Mouse (Mus musculus): ENCODE measurements around the gene Rtp3. TPM values are rescaled to one million over a fixed set of nuclear protein-coding genes. Genes with fewer than 3 reads are reported as not detected.

Rtp3 gene
- polyA plus RNA-seq, 1 experiment from 2014 or later, result not detected

DNA sequence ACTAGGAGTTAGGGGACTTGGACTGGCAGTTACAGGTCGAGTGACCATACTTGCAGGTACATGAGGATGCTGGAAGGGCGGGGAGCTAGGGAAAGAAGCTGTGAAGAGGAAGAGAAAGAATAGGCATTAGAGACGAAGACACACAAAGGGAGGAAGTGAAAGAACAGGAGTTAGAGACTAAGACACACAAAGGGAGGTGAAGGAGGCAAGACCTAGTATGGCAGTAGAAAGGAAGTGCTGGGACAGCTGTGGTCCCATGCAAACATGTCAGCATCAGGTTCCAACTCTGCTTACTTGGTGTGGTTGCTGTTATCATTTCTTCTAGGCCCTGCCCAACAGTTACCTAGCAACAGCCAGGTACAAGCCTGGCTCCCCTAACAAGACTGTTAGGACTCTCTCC is 19.4 kb upstream of the Rtp3 start:
- Histone ChIP-seq H3K27me3 (ENCODE audit: control insufficient read depth, insufficient read depth, low read length) (no peaks in the 10 kb centered on the region; the same call in 1 of the 2 replicates), H3K9ac (ENCODE audit: low read length) (no peak overlapping the region), H3K27ac (replicated peaks in 1 of 2; ENCODE audit: control insufficient read depth in 1 of 2, insufficient read depth in 1 of 2, low read depth in 2 of 2, low read length in 2 of 2) (no peak overlapping the region), H3K4me3 (ENCODE audit: control insufficient read depth in 1 of 2, insufficient read depth in 1 of 2, low read depth in 1 of 2, low read length in 2 of 2) (no peak overlapping the region), H3K9me3 (ENCODE audit: control insufficient read depth, low read length) (no peaks in the 10 kb centered on the region), H3K4me2 (ENCODE audit: low read length) (no peak overlapping the region), H3K36me3 (ENCODE audit: control insufficient read depth, insufficient read depth, low read length) (no peaks in the 10 kb centered on the region), H3K4me1 (ENCODE audit: control insufficient read depth in 2 of 2, insufficient read depth in 2 of 2, low read length in 2 of 2) (peaks cover 4 to 7% of the 10 kb centered on the region in 2 experiments; a peak in 2 of 4 replicates)
- WGBS, result 66% methylated on average over 3 of the region's 3 CpGs
- ATAC-seq (ENCODE audit: insufficient number of reproducible peaks, insufficient read depth, low FRiP score, low read depth), result no peak

DNA sequence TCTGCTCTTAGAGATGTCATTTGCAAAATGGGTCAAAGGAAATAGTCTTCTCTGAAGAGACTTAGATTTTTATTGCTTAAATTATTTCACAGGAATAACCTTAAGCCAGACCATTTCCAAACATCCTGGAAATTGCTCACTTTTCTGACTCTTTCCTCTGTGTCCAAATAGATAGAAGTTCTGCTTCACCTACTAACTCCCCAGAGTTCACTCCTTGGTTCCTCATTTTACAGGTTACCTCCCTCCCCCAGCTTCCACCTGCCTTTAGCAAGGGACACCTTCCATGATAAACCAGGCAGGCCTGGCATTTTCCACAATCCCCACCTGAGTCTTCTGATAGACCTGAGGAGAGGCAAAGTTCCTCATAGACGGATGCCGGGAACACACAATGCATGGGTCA is 16.2 kb upstream of the Rtp3 start:
- no peak for ATAC-seq (ENCODE audit: insufficient number of reproducible peaks, insufficient read depth, low FRiP score, low read depth)
- H3K4me3 ChIP-seq (ENCODE audit: control insufficient read depth in 1 of 2, insufficient read depth in 1 of 2, low read depth in 1 of 2, low read length in 2 of 2), result no peak overlapping the region
- H3K27me3 ChIP-seq (ENCODE audit: control insufficient read depth, insufficient read depth, low read length), result no peaks in the 10 kb centered on the region; the same call in 1 of the 2 replicates
- H3K4me1 ChIP-seq (ENCODE audit: control insufficient read depth in 2 of 2, insufficient read depth in 2 of 2, low read length in 2 of 2), result no peaks in the 10 kb centered on the region; a peak in 1 of 4 replicates
- H3K4me2 ChIP-seq (ENCODE audit: low read length), result no peak overlapping the region
- no peaks in the 10 kb centered on the region for H3K9me3 ChIP-seq (ENCODE audit: control insufficient read depth, low read length)
- no peaks in the 10 kb centered on the region for H3K36me3 ChIP-seq (ENCODE audit: control insufficient read depth, insufficient read depth, low read length)
- 89% methylated on average over 2 of the region's 2 CpGs for WGBS
- H3K9ac ChIP-seq (ENCODE audit: low read length), result no peak overlapping the region
- no peak overlapping the region for H3K27ac ChIP-seq (replicated peaks in 1 of 2; ENCODE audit: control insufficient read depth in 1 of 2, insufficient read depth in 1 of 2, low read depth in 2 of 2, low read length in 2 of 2)

DNA sequence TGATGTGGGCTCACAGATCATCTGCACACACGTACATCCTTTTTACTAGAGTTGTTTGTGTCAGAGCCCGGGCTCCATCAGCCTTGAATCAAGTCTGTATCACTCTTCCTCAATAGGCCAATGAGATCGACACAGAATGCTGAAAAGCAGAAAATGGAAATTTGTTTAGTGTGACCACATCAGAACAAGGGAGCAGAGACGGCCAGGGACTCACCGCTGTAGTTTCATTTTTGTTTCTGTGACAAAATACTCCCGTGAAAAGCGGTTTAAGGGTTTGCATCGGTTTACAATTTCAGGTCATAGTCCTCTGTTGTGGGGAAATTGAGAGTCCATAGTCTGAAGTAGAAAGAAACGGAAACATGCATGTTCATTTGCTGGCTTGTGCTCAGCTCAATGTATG is 12.9 kb upstream of the Rtp3 start:
- peaks cover 3 to 4% of the 10 kb centered on the region in 2 experiments; a peak in 3 of 4 replicates for H3K4me1 ChIP-seq (ENCODE audit: control insufficient read depth in 2 of 2, insufficient read depth in 2 of 2, low read length in 2 of 2)
- no peak overlapping the region for H3K9ac ChIP-seq (ENCODE audit: low read length)
- 89% methylated on average over 9 of the region's 9 CpGs for WGBS
- H3K4me2 ChIP-seq (ENCODE audit: low read length), result no peak overlapping the region
- ATAC-seq (ENCODE audit: insufficient number of reproducible peaks, insufficient read depth, low FRiP score, low read depth), result no peak
- H3K27ac ChIP-seq (replicated peaks in 1 of 2; ENCODE audit: control insufficient read depth in 1 of 2, insufficient read depth in 1 of 2, low read depth in 2 of 2, low read length in 2 of 2), result no peak overlapping the region
- H3K4me3 ChIP-seq (ENCODE audit: control insufficient read depth in 1 of 2, insufficient read depth in 1 of 2, low read depth in 1 of 2, low read length in 2 of 2), result no peak overlapping the region
- H3K36me3 ChIP-seq (ENCODE audit: control insufficient read depth, insufficient read depth, low read length), result no peaks in the 10 kb centered on the region
- H3K27me3 ChIP-seq (ENCODE audit: control insufficient read depth, insufficient read depth, low read length), result no peaks in the 10 kb centered on the region; the same call in 1 of the 2 replicates
- no peaks in the 10 kb centered on the region for H3K9me3 ChIP-seq (ENCODE audit: control insufficient read depth, low read length)

DNA sequence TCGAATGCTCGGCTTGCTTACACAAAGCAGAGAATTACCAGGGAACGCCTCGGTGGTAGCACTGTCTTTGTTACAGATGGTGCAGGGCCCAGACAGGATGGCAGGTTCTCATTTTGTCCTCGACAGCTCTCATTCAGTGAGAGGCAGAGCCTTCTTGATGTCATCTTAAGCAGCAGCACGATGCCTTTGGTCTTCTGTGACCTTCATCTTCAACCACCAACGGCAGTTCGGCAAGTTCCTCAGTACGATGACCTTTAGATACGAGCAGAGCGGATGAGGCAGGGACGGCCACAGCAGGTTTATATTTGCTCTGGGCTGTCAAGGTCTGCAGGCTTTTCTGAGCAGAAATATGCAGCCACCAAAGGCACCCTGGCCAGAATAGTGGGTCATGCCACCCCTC is 11.2 kb upstream of the Rtp3 start:
- WGBS, result 79% methylated on average over 12 of the region's 12 CpGs
- ATAC-seq (ENCODE audit: insufficient number of reproducible peaks, insufficient read depth, low FRiP score, low read depth), result no peak
- H3K27ac ChIP-seq (replicated peaks in 1 of 2; ENCODE audit: control insufficient read depth in 1 of 2, insufficient read depth in 1 of 2, low read depth in 2 of 2, low read length in 2 of 2), result no peak overlapping the region

DNA sequence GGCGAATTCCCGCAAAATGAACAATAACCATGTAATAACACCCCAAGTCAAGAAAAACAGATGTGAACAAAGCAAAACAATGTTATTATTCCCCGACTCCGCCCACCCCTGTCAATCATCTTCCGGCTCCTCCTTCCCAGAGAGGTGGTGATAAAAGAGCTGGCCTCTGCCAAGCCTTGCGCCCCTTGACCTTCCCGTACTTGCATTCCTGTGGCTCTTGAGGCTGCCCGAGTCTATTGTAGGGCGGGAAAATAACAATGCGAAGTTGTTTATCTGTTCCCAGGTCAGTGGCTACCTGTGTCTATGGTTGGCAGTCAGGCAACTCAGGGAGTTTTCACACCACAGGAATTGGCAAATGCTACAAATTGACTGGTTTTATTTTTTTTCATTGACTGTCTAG is 9.5 kb upstream of the Rtp3 start:
- H3K9ac ChIP-seq (ENCODE audit: low read length), result no peak overlapping the region
- no peak for ATAC-seq (ENCODE audit: insufficient number of reproducible peaks, insufficient read depth, low FRiP score, low read depth)
- no peaks in the 10 kb centered on the region for H3K9me3 ChIP-seq (ENCODE audit: control insufficient read depth, low read length)
- no peaks in the 10 kb centered on the region for H3K27me3 ChIP-seq (ENCODE audit: control insufficient read depth, insufficient read depth, low read length)
- H3K4me1 ChIP-seq (ENCODE audit: control insufficient read depth in 2 of 2, insufficient read depth in 2 of 2, low read length in 2 of 2), result peaks cover 3 to 5% of the 10 kb centered on the region in 2 experiments; a peak in 3 of 4 replicates
- no peak overlapping the region for H3K4me2 ChIP-seq (ENCODE audit: low read length)
- no peaks in the 10 kb centered on the region for H3K36me3 ChIP-seq (ENCODE audit: control insufficient read depth, insufficient read depth, low read length)
- no peak overlapping the region for H3K4me3 ChIP-seq (ENCODE audit: control insufficient read depth in 1 of 2, insufficient read depth in 1 of 2, low read depth in 1 of 2, low read length in 2 of 2)
- WGBS, result 58% methylated on average over 10 of the region's 10 CpGs
- no peak overlapping the region for H3K27ac ChIP-seq (replicated peaks in 1 of 2; ENCODE audit: control insufficient read depth in 1 of 2, insufficient read depth in 1 of 2, low read depth in 2 of 2, low read length in 2 of 2)

More for the DNA sequence above, 11.2 kb upstream of the Rtp3 start:
- H3K36me3 ChIP-seq (ENCODE audit: control insufficient read depth, insufficient read depth, low read length), result no peaks in the 10 kb centered on the region
- no peaks in the 10 kb centered on the region for H3K9me3 ChIP-seq (ENCODE audit: control insufficient read depth, low read length)
- no peaks in the 10 kb centered on the region for H3K27me3 ChIP-seq (ENCODE audit: control insufficient read depth, insufficient read depth, low read length)
- no peak overlapping the region for H3K4me3 ChIP-seq (ENCODE audit: control insufficient read depth in 1 of 2, insufficient read depth in 1 of 2, low read depth in 1 of 2, low read length in 2 of 2)
- no peak overlapping the region for H3K4me2 ChIP-seq (ENCODE audit: low read length)
- peaks cover 3 to 4% of the 10 kb centered on the region in 2 experiments; a peak in 3 of 4 replicates for H3K4me1 ChIP-seq (ENCODE audit: control insufficient read depth in 2 of 2, insufficient read depth in 2 of 2, low read length in 2 of 2)
- no peak overlapping the region for H3K9ac ChIP-seq (ENCODE audit: low read length)

DNA sequence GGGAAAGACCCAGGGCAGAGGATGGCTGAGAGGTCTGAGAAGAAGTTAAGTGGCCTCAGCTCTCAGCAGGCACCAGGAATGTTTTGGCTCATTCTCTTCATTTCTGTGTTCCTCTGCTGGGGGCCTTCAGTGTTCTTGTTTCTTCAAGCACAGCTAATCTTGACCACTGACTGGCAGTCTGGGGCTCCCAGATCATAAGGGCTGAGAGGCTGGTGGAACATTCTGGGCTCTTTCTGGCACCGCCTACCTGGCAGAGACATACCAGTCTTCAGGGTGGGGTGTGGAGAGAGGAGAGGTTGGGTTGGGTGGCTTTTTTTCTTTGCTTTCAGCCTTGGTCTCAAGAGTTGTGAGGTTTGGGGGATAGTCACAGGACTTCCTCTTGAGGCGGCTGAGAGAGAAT is 8.7 kb upstream of the Rtp3 start:
- WGBS, result 88% methylated on average over 2 of the region's 2 CpGs
- no peak for ATAC-seq (ENCODE audit: insufficient number of reproducible peaks, insufficient read depth, low FRiP score, low read depth)
- Histone ChIP-seq H3K27me3 (ENCODE audit: control insufficient read depth, insufficient read depth, low read length) (no peaks in the 10 kb centered on the region), H3K4me1 (ENCODE audit: control insufficient read depth in 2 of 2, insufficient read depth in 2 of 2, low read length in 2 of 2) (peaks cover 3 to 5% of the 10 kb centered on the region in 2 experiments; a peak in 3 of 4 replicates), H3K27ac (replicated peaks in 1 of 2; ENCODE audit: control insufficient read depth in 1 of 2, insufficient read depth in 1 of 2, low read depth in 2 of 2, low read length in 2 of 2) (no peak overlapping the region), H3K9me3 (ENCODE audit: control insufficient read depth, low read length) (no peaks in the 10 kb centered on the region), H3K4me2 (ENCODE audit: low read length) (no peak overlapping the region), H3K4me3 (ENCODE audit: control insufficient read depth in 1 of 2, insufficient read depth in 1 of 2, low read depth in 1 of 2, low read length in 2 of 2) (no peak overlapping the region), H3K9ac (ENCODE audit: low read length) (0 out of 2 replicates have a peak overlapping the region, but pooled peaks have one; percentile 4), H3K36me3 (ENCODE audit: control insufficient read depth, insufficient read depth, low read length) (no peaks in the 10 kb centered on the region)

DNA sequence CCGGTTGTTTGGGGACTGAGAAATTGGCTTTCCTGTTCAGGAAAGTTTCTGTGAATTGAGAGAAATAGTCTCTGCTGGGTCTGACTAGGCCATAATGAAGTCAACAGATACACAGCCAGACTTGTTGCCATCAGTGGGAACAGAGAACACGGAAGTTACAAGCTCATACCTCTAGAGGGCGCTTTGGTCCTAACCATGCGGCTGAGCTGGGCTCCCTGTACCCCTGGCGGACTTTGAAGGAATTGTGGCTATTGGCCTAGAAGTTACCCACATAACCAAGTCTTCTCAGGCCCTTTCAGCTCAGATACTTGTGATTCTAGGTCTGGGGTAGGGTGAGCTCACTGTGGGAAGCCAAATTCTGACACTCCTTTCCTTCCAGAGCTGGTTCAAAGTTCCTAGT is 6.9 kb upstream of the Rtp3 start:
- Histone ChIP-seq H3K27ac (replicated peaks in 1 of 2; ENCODE audit: control insufficient read depth in 1 of 2, insufficient read depth in 1 of 2, low read depth in 2 of 2, low read length in 2 of 2) (no peak overlapping the region), H3K4me2 (ENCODE audit: low read length) (no peak overlapping the region), H3K9ac (ENCODE audit: low read length) (no peak overlapping the region), H3K9me3 (ENCODE audit: control insufficient read depth, low read length) (no peaks in the 10 kb centered on the region), H3K4me1 (ENCODE audit: control insufficient read depth in 2 of 2, insufficient read depth in 2 of 2, low read length in 2 of 2) (peaks cover 3 to 5% of the 10 kb centered on the region in 2 experiments; a peak in 3 of 4 replicates), H3K36me3 (ENCODE audit: control insufficient read depth, insufficient read depth, low read length) (no peaks in the 10 kb centered on the region), H3K27me3 (ENCODE audit: control insufficient read depth, insufficient read depth, low read length) (no peaks in the 10 kb centered on the region), H3K4me3 (ENCODE audit: control insufficient read depth in 1 of 2, insufficient read depth in 1 of 2, low read depth in 1 of 2, low read length in 2 of 2) (no peak overlapping the region)
- WGBS, result under 1% methylated on average over 5 of the region's 5 CpGs
- no peak for ATAC-seq (ENCODE audit: insufficient number of reproducible peaks, insufficient read depth, low FRiP score, low read depth)

DNA sequence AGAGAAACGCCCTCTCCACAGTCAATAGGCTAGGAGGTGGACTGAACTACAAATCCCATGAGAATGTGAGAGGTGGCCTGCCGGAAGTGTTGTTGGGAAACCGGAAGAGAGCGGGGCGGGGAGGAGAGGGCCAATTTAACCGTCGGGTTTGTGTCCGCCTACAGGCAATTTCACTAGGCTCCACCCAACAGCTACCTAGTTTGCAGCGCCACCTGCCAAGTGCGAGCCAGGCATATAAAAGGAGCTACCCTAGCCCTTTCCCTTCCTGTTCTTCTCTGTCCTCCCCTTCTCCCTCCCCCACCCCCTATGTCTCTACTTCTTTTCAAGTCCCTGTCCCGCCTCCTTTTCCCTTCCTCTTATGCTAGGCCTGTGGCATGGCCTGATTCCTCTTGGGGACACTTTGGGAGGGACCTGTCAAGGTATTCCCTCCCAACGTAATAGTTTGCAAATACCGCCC is 4.4 kb upstream of the Rtp3 start:
- Histone ChIP-seq H3K9me3 (ENCODE audit: control insufficient read depth, low read length) (no peaks in the 10 kb centered on the region), H3K4me2 (ENCODE audit: low read length) (peak overlapping the region; percentile 65), H3K9ac (ENCODE audit: low read length) (peak overlapping the region; percentile 52), H3K36me3 (ENCODE audit: control insufficient read depth, insufficient read depth, low read length) (no peaks in the 10 kb centered on the region), H3K27ac (replicated peaks in 1 of 2; ENCODE audit: control insufficient read depth in 1 of 2, insufficient read depth in 1 of 2, low read depth in 2 of 2, low read length in 2 of 2) (peak overlapping the region; percentile 2 to 66; a peak in 2 of 4 replicates), H3K27me3 (ENCODE audit: control insufficient read depth, insufficient read depth, low read length) (no peaks in the 10 kb centered on the region), H3K4me3 (ENCODE audit: control insufficient read depth in 1 of 2, insufficient read depth in 1 of 2, low read depth in 1 of 2, low read length in 2 of 2) (peak overlapping the region; percentile 44), H3K4me1 (ENCODE audit: control insufficient read depth in 2 of 2, insufficient read depth in 2 of 2, low read length in 2 of 2) (peaks cover 3 to 5% of the 10 kb centered on the region in 2 experiments; a peak in 3 of 4 replicates)
- WGBS, result 10% methylated on average over 13 of the region's 13 CpGs
- ATAC-seq (ENCODE audit: insufficient number of reproducible peaks, insufficient read depth, low FRiP score, low read depth), result peak; percentile 66; the same call in 1 of the 2 replicates
